9 mouse cellular contexts compared by ENCODE assay signal in genomic region chr17:29237772-29238420, GRCm38 (mm10). TPM values are rescaled to one million over a fixed set of nuclear protein-coding genes. Genes with fewer than 3 reads are reported as not detected.
DNase-seq lines count a peak whose midpoint lies in the region; ATAC-seq and TF ChIP-seq lines count a peak whose summit lies in the region.
"Had no signal": no experiment of that assay in that cellular context is flagged by ENCODE, and none has a peak within 500 bp of the region (broad histone marks: within the 10 kb centered on the region; RNA-seq: fewer than 3 reads in every experiment).

Cpne5 (minus strand) TSS chr17:29238167.

- ATAC-seq in forebrain, embryonic 11.5 days (replicated peaks; ENCODE audit: low FRiP score), result peak; percentile 69
- peak; percentile 74 for ATAC-seq in midbrain, embryonic 13.5 days
- ATAC-seq: Patski had no signal

- H3K4me1 ChIP-seq in heart, embryonic 10.5 days, result peaks cover 46% of the 10 kb centered on the region
- peaks cover 51% of the 10 kb centered on the region for H3K4me1 ChIP-seq in E14TG2a.4 (replicated peaks; ENCODE audit: low read depth, low read length)
- peaks cover 8% of the 10 kb centered on the region for H3K4me1 ChIP-seq in forebrain, embryonic 11.5 days (replicated peaks; ENCODE audit: control insufficient read depth, insufficient read depth, low read length)
- H3K4me1 ChIP-seq in midbrain, embryonic 13.5 days (replicated peaks), result peaks cover 39% of the 10 kb centered on the region

- H3K9ac ChIP-seq in forebrain, embryonic 11.5 days (ENCODE audit: low read length), result peak within 1 kb of the TSS; percentile 63
- H3K9ac ChIP-seq in midbrain, embryonic 13.5 days (replicated peaks), result peak within 1 kb of the TSS; percentile 73

- peaks cover 77% of the 10 kb centered on the region for H3K27me3 ChIP-seq in heart, embryonic 10.5 days (ENCODE audit: insufficient read depth, poor library complexity, severe bottlenecking)
- H3K27me3 ChIP-seq in E14TG2a.4 (ENCODE audit: insufficient read depth, low read length), result peaks cover 94% of the 10 kb centered on the region
- peaks cover 14% of the 10 kb centered on the region for H3K27me3 ChIP-seq in forebrain, embryonic 11.5 days (ENCODE audit: control insufficient read depth, insufficient read depth, low read length)
- H3K27me3 ChIP-seq in midbrain, embryonic 13.5 days, result peaks cover 32% of the 10 kb centered on the region

- peak within 1 kb of the TSS; percentile 86 for H3K27ac ChIP-seq in heart, embryonic 10.5 days
- no peak within 1 kb of the TSS for H3K27ac ChIP-seq in forebrain, embryonic 11.5 days (ENCODE audit: low read depth, low read length)
- H3K27ac ChIP-seq in midbrain, embryonic 13.5 days, result peak within 1 kb of the TSS; percentile 26; the same call in 1 of the 2 replicates

- under 1% methylated on average over 55 of the region's 73 CpGs for WGBS in heart, embryonic 10.5 days
- under 1% methylated on average over 59 of the region's 73 CpGs for WGBS in forebrain, embryonic 11.5 days
- WGBS in midbrain, embryonic 13.5 days, result 1% methylated on average over 66 of the region's 73 CpGs

- peak within 1 kb of the TSS; percentile 84 for H3K4me3 ChIP-seq in heart, embryonic 10.5 days
- H3K4me3 ChIP-seq in E14TG2a.4 (replicated peaks; ENCODE audit: low read length), result peak within 1 kb of the TSS; percentile 81
- peak within 1 kb of the TSS; percentile 62 for H3K4me3 ChIP-seq in forebrain, embryonic 11.5 days (ENCODE audit: low read depth, low read length)
- peak within 1 kb of the TSS; percentile 61 for H3K4me3 ChIP-seq in midbrain, embryonic 13.5 days (replicated peaks)

- TF ChIP-seq CTCF in E14TG2a.4 (conservative IDR thresholded peaks at IDR 0.05; ENCODE audit: low read length), result no peak

- DNase-seq in heart, embryonic 10.5 days (ENCODE audit: low spot score), result no peak
- no peak for DNase-seq in heart, adult 18-20 months
- DNase-seq in forebrain, embryonic 11.5 days (ENCODE audit: low spot score), result no peak
- peak in 1 of 2 experiments; percentile 44 for DNase-seq in layer of hippocampus, postnatal 25 days (ENCODE audit: extremely low spot score in 1 of 2, low spot score in 1 of 2)
- DNase-seq in ovary, postnatal 36 days (ENCODE audit: low spot score), result no peak
- DNase-seq in thymus, postnatal 10 days (ENCODE audit: low spot score in 2 of 2), result no peak

- H3K9me3 ChIP-seq in heart, embryonic 10.5 days, result no peaks in the 10 kb centered on the region
- H3K9me3 ChIP-seq in E14TG2a.4 (ENCODE audit: low read length), result no peaks in the 10 kb centered on the region
- H3K9me3 ChIP-seq in forebrain, embryonic 11.5 days (ENCODE audit: control insufficient read depth, low read length), result no peaks in the 10 kb centered on the region
- no peaks in the 10 kb centered on the region for H3K9me3 ChIP-seq in midbrain, embryonic 13.5 days

- peak within 1 kb of the TSS; percentile 99 for H3K4me2 ChIP-seq in forebrain, embryonic 11.5 days (ENCODE audit: low read depth, low read length, severe bottlenecking)
- H3K4me2 ChIP-seq in midbrain, embryonic 13.5 days (replicated peaks), result peak within 1 kb of the TSS; percentile 99

- no peaks in the 10 kb centered on the region for H3K36me3 ChIP-seq in heart, embryonic 10.5 days
- no peaks in the 10 kb centered on the region for H3K36me3 ChIP-seq in E14TG2a.4 (ENCODE audit: insufficient read depth, low read length)
- H3K36me3 ChIP-seq in forebrain, embryonic 11.5 days (ENCODE audit: control insufficient read depth, insufficient read depth, low read length), result no peaks in the 10 kb centered on the region
- no peaks in the 10 kb centered on the region for H3K36me3 ChIP-seq in midbrain, embryonic 13.5 days

RNA-seq across cellular contexts. Expression of gene Cpne5, which starts in this region (rescaled TPM):
- 18.0 and 23.3 TPM in 2 replicates for polyA plus RNA-seq in heart, embryonic 10.5 days (2016; fragmentation: Nextera tagmentation; extraction: Ambion mirVana)
- 1 to 10 TPM; 3.9 to 5.0 TPM for total RNA-seq in heart, adult 18-20 months (2021)
- 5.5 and 6.8 TPM in 2 replicates for polyA plus RNA-seq in forebrain, embryonic 11.5 days (2014; fragmentation: Nextera tagmentation; extraction: Ambion mirVana)
- 10 to 100 TPM; 37.7 to 41.8 TPM for total RNA-seq in layer of hippocampus, postnatal 25 days (2021)
- polyA plus RNA-seq in midbrain, embryonic 13.5 days (2015; fragmentation: Nextera tagmentation; extraction: Ambion mirVana), result 20.5 and 22.0 TPM in 2 replicates

Comparison
In these comparisons a context has a peak if more than half of its experiments do, and no peak if none do; other contexts are left out.
1. RNA of gene Cpne5 (total RNA-seq): 37.7 to 41.8 TPM in layer of hippocampus, postnatal 25 days; 3.9 to 5.0 TPM in heart, adult 18-20 months; every median in the first group is over 4 times any median in the second.
2. Peak in every context shown above with its lines, with median percentiles within 50 percentile points of each other: H3K4me3 ChIP-seq.